Mouse (Mus musculus) CD4-positive helper T cell, adult 2 months (primary cell): ENCODE results near the gene Lmx1b.

Source experiments
- DNase-seq: peaks from one replicate; pipeline ENCODE4 v3.0.0-alpha.2; 2012; ENCODE audit warnings: low read depth, missing footprints, low spot score

Gene Lmx1b

DNA sequence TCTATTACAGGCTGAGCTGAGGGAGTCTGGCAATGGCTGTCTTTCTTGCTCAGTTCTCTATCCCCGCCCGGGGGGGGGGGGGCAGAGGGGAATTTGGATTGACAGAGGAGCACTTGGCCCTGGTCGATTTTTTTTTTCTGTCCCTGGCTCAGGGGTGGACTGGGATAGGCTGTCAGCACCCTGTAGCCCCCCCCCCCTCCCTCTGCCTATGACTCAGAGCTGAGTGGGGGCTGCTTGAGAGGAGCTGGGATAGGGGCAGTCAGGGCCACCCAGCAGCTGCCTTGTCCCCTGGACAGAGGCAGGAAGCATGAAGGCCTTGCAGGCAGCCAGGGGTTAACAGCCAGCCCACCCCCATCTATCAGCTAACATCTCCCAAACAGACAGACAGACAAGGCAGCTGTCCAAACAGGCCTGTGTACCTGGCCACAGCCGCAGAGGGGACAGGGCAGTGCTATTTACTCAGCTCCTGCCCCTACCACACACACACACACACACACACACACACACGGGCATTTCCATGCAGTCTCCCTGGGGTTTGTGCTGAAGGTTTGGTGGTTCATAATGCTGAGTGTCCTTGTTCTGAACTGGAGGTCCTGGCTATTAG lies 57.8 kb downstream of the Lmx1b start:
- no peak for DNase-seq

DNA sequence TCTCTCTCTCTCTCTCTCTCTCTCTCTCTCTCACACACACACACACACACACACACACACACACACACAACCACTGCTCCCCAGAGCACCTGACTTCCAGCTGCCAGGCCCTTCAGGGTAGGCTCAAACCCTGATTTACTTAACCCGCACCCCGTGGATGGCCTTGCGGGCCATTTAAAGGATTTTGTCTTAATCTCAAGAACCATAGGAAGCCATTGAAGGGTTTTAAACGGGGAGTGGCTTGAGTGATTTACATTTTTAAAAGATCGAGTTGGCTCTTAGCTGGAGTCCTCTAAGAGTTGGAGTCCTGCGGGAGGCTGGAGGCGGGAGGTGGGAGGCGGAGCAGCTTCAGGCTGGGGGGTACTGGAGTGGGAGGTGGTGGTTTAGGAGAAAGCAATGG lies 58.4 kb downstream of the Lmx1b start:
- no peak for DNase-seq

DNA sequence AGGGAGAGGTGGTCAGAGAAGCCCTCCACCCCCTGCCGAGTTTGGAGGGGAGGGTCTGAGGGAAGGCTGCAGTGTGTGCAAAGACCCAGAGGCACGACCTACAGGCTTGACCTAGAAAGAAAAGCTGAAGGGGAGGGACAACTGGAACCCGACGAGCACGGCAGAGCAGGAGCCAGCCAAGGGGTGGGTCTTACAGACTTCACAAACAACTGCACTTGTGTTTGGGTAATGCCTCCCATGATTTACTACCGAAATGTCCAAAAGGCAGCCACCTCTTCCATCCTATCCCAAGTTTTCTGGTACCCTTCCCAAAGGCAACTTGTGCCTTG lies 58.9 kb downstream of the Lmx1b start:
- DNase-seq = no peak

DNA sequence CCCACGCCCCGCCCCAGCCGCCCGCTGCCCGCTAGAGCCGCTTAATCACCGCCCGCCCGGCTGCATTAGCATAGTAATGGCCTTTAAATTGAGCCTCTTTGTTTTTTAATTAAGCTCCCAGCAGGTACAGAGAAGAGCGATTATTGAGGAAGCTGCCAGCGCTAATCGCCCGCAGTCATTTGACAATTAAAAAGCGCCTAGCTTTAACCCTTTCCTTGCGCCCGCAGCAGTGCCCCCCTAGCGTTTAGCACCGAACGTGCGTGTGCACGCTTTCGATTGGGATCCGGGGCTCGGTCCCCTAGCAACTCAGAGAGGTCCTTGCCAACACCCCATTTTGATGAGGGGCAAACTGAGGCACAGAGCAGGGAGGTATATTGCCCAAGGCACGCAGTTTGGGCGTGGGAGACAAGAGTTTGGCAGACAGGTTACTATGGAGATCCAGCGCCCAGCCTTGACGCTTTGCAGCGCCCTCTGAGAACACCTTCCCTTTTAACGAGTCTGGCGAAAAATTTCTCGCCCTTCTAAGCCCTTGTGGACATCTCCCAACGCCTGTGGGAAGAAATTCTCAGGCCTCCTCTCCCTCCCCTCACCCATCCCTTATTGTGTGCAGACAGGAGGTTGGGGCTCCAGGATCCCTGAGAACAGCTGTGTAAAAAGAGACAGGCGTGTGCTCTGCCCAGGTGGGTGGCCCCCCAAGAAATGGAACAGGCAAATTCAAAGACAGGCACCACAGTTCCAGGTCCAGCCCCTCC lies 59.4 kb downstream of the Lmx1b start:
- no peak for DNase-seq

DNA sequence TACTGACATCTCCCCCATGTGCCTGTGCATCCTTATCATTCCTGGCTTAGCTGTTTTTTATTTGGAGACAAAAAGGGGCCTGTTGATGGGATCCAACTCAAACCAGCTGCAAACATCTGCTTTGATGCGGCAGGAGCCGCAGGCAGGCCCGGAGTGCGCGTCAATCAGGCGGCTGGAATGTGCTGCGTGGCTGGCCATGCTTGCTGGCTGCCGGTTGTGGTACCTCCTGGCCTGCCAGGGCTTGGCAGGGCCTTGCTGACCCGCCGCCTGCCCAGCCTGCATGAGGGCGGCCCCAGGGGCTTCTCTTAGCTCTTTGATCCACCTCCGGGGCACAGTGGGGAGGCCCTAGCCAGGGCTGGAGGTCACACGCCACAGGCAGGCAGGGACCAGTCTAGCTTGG lies 64.9 kb downstream of the Lmx1b start:
- DNase-seq = no peak

DNA sequence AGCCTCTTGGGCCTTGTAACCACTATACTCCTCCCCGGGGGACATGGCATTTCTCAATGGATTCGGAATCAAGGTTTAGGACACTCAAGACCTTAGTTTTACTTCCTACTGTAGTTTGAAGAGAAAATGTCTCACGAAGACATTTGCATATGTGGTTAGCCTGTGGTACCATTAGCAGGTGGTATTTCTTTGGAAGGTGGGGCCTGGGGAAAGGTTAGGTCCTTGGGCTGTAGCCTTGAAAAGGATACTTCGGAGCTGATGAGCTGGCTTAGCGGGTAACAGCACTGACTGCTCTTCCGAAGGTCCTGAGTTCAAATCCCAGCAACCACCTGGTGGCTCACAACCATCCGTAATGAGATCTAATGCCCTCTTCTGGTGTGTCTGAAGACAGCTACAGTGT lies 67.2 kb downstream of the Lmx1b start:
- DNase-seq = no peak

DNA sequence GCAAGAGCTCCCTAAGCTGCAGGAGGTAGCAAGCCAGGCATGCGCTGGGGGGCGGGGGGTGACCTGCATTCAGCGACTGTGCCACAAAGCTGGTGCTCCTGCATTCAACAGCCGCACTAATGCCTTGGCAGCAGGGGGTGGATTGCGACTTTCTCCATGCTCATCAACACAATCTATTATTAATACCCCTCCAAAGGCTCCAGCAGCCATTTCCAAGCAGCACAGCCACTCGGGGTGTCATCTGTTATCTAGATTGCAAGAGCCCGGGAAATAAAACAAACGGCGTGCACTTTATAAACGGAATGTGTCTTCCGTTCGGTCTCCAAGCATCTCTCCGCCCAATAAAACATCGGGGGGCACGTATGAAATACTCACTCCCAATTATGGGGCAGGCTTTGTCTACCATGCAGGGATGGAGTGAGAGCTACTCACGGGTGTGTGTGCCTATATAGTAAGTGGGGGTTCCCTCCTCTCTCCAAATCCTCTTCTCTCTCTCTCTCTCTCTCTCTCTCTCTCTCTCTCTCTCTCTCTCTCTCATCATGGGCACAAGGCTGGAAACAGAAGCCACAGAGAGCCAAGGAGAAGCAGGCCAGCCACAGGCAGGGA lies 69.0 kb downstream of the Lmx1b start:
- no peak for DNase-seq

DNA sequence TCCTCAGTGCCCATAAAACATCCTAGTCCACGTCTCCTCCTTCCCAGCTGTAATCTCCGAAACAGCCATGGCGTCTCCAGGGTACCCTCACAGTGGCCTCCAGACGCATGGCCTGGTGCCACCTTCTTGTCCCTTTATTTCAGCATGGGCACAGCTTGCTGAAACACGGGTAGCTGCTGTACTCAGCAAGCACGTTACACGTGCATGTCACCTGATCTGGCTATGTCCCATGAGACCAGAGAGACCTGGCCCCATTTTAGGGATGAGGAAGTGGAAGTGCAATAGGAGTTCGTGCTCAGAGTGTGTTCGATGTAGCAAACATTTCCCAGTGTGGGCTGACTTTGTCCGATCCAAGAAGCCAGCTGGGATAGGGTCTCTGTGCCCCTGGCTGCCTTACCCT lies 70.6 kb downstream of the Lmx1b start:
- DNase-seq = no peak

DNA sequence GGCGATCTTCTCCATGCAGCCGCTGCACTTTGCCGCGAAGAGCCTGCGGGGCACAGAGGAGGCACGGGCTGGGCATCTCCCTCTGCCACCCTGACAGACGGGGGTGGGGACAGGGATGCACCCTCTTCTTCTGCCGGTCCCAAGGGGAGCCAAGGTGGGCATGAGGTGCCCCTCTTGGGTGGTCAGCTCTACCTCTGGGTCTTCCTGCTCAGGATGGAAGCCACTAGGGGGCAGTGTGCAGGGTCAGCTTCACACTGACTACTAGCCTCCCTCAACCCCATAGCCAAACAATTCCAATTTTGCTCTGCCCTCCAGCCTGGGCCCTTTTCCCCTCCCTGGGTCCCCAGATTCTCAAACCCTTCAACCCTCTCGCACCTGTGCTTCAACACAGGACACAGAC lies 71.1 kb downstream of the Lmx1b start:
- no peak for DNase-seq

DNA sequence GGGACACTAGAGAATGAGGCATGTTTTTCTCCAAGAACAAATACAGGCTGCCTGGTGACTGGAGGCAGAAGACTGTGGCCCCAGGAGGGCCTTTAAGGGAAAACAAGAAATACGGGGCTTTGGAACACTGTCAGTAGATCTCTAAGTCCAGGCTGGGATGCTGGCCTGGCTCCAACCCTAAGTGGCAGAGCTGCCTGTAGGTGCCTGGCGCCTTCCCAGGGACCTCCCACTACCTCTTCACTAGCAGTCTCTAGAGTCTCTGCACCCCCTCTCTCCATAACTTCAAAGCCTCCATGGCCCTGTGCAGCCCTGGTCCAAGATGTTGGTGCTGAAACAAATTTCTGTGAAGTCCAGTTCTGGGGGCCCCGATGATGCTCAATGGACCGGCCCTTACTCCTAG lies 74.4 kb downstream of the Lmx1b start:
- DNase-seq = no peak

DNA sequence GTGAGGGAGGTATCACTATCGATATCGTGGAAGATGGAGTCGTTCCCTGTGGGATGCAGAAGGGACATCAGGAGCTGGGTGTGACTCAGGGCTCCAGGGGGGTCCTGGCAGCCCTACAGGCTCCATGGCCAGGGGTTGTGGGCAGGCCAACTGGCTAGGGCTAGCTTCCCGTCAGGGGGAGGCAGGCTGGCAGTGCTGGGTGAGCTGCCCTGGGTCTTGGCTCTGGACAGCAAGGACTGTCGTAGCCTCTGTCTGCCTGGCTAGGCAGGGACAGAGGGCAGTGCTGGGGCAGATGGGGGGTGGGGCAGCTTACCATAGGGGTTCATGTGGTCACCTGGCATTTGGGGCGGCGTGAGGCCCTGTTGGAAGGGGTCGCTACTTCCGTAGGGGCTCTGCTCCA lies 75.6 kb downstream of the Lmx1b start:
- DNase-seq = no peak

DNA sequence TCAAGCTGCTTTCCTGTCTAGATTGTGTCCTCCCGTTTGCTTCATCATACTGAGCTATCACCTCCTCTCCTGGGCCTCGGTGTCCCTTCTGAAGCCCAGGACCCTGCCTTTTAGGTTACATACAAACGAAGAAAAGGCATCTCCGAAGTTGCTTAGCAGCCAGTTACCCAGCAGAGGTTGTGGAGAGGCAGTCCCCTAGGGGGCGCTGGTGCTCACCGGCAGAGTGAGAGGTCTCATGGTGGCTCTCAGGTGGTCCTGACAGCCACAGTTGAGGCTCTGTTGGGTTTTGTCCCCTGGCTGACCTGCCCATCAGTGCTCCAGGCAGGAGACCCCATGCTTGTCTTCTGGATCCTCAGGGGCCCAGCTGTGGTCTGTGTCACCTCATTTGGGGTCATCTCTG lies 80.6 kb downstream of the Lmx1b start:
- peak; percentile 32 for DNase-seq

DNA sequence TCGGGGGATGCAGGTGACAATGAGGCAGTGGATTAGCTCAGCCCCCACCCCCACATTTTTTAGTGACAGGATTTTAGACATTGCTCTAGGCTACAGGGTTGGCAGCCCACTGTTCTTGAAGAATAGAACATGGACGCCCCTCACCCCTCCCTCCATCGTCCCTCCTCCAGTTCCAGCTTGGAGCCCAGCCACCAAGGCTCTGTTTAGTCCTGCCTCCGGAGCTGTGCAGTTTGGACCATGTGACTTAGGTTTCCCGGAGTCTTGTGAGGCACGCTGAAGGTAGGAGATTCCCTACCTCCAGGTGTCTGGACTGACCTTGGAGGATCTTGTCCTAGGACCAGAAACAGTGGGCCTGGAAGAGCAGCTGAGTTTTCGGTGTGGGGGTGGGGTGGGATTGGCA lies 81.0 kb downstream of the Lmx1b start:
- DNase-seq = no peak

DNA sequence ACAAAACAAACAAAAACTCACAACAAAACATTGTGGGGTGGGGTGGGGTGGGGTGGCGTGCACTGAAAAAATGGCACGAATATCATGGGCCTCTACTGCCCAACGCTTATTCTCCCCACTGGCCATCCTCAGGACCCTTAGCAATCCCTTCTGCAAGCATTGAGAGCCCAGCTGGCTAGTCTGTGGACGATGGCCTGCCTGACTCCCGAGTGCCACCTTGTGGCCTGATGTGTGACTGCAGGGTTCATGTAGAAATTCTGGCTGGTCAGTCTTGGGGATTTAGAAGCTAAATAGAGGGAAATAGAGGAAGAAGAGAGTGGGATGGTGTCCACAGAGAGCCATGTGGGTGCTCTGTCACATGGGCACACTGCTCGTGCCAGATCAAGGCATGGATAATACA lies 82.1 kb downstream of the Lmx1b start:
- peak; percentile 42 for DNase-seq

DNA sequence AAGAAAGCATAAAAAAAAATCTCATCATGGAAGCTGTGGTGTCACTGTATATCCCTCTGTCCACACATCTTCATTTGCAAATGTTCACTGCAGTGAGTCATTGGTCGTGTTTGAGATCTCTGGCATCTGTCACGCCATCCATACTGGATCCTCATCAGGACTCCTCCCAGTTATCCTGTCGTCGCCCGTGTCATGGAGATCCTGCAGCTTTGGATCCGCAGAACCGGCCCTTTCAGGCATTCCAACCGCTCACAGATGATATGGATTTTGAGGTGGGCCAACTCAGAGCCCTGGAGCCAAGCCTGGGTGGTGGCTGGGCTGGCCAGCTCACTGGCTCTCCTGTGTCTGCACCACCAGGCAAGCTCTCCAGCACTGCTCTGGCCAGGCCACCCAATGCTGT lies 84.7 kb downstream of the Lmx1b start:
- DNase-seq = no peak

DNA sequence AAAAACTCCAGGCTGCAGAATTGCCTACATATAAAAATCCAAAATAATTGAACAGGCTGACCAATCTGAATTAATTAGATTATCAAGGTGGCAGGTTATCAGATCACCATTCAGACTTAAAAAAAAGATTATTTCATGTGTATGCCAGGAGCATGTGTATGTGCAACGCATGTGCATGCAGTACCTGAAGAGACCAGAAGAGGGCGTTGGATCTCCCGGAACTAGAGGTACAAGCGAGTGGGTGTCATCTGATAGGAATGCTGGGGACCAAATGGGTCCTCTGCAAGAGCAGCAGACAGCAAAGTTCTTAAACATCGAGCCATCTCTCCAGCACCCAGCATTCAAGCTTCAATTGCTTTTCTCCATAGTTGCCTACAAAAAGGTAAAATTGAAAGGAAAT lies 87.6 kb downstream of the Lmx1b start:
- DNase-seq = no peak

DNA sequence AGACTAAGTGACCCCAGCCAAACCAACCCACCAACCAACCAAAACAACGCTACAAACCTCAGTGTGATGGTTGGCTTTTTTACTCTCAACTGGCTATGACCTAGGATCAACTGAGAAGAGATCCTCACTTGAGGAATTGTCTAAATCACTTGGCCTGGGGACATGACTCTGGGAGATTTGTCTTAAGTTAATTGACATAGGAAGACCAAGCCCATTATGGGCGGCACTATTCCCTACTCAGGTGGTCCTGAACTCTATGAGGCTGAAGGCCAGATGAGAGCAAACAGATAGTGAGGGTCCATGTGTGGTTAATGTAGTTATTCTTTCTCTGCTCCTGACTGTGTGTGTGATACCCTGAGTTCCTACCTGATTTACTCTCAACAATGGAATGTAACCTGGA lies 92.7 kb downstream of the Lmx1b start:
- no peak for DNase-seq

DNA sequence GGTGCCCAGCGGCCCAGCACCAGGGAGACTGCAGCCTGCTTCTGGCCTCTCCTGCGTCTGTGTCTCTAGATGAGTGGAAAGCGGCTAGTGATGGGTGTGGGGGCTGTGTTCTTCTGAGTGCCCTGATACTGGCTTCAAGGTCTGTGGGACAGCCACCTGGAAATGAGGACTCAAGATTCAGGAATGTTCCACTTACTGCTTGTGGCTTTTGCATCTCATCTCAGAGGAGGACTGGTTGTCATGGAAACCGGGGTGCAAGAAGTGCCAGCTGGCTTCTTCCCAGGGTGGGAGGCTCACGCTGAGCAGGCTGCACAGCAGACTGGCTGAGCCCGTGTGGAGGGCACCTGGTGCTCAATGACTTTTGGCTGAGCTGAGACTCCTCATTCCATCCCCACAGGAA lies 93.4 kb downstream of the Lmx1b start:
- DNase-seq = no peak

DNA sequence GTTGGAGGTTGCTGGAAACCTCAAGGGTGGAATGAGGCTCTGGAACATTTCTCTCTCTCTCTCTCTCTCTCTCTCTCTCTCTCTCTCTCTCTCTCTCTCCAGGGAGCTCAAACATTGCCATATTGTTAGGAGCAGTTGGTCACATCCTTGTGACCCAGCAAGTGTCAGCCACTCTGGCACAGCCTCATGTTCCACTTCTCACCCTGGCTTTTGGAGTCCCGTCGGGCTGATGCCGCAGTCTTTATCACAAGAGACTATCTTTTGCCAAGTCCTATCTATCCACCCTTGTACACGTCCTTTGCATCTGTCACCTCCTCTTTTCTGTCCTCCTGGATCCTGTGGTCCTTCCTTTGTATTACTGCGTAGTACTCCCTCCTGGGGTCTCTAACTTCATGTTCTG lies 94.3 kb downstream of the Lmx1b start:
- no peak for DNase-seq

DNA sequence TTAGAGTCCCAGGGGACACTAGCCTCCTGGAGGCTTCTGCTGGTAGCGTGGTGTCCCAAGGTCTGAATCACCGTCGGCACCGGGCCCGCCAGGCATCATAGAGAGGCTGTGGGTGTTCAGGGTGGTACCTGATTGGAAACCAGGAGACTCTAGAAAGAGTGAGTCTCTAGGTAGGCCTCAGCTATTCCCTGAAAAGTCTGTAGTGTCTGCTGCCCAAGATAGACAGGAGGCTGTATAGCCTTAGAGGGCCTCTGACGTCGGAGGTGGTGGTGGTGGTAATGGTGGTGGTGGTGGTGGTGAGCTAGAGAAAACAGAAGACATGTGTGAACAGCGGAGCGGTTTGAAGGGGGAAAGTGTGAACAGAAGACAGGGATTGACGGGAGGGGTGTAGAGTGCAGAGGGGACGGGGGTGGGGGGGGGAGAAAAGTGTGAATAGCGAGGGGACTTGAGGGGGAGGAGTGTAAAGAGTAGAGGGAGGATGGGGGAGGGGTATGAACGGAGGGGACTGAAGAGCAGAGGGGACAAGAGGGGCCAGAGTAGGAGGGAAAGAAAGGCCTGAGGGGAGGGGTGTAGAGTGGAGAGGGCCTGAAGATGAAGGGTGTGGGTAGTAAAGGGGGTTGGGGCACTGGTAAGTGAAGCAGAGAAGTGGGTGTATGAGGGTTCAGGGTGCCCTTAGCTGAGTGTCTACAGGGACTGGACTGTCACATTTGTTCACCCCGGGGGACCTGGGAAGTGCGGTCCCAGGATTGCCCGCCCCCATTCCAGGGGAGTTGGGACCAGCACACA lies 95.3 kb downstream of the Lmx1b start:
- peak; percentile 47 for DNase-seq

DNA sequence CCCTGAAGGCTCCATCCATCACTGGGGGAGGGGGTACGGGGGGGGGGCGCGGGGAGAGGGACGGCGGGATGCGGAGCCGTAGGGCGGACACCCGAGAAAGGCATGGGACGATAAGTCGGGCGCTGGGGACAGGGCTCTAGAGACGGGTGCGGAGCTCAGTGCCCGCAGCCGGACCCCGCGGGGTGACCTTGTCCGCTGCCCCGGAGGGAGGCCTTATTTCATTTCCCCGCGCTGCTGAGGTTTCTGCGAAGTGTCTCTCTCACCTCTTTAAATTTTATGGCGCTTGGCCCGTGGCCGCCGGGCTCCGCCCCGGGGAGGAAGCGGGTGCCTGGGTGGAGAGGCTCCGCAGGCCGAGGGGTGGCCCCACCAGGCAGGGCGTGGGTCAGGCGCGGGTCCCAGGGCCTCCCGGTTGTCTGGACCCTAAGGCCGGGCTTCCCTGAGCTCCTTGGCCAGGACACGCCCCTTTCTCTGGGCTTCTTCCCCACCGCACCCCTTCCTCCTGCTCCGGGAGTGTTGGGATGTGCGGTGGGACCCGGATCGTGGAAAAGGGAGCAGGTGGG lies 96.0 kb downstream of the Lmx1b start:
- peak; percentile 50 for DNase-seq

DNA sequence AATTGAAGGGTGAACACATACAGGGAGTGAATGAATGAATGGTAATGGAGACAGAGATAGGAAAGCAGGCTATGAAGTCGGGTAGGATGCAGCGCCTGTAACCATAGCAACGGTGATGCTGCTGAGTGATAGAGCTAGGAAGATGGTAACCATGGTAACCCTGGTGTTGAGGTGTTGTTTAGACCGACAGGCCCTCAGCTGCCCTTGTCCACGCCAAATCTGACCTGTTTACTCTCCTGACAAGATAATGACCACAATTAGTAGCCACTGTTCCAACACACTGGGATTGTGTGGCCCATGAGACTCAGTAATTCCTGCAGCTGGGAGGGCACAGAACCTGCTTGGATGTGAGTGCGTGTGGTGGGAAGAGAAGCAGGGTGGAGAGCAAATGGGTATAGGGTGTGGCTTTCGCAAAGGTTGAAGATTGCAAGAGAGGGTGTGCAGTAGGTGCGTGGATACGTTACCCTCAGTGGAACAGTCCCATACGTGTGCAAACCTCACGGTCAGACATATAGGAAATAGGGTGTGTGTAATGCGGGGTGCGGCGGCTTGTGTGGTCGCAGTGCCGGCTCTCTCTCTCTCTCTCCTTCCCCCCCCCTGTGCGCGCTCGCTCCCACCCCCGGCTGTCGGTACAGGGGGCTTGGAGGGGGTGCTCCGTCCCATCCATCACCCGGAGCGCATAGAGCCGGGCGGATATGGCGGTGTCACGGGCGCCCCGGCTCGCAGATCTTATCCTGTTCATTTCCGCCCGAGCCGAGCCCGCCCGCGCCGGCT lies 96.7 kb downstream of the Lmx1b start:
- DNase-seq = peak; percentile 83
